Mouse (Mus musculus) intestine, embryonic 14.5 days (tissue): ENCODE data around the gene Rasa1. TPM values are rescaled to one million over a fixed set of nuclear protein-coding genes. Genes with fewer than 3 reads are reported as not detected.

ENCODE experiments used
- ATAC-seq: fragments of 200-750 bp; cut with Nextera tagmentation; replicated peaks from 2 replicates; pipeline ENCODE4 v1.8.0; 2017; ENCODE audit warnings: low read depth, moderate number of reproducible peaks, moderate TSS enrichment, moderate library complexity; ENCODE audit not compliant: low FRiP score, low TSS enrichment
- DNase-seq: peaks from one replicate; pipeline ENCODE4 v3.0.0-alpha.2; 2018; ENCODE audit warnings: low spot score
- H3K27ac ChIP-seq: fragments of 300-500 bp; sonication (generic); 2 replicates; pipeline ENCODE4 v1.5.1; 2014; ENCODE audit warnings: low read depth, mild to moderate bottlenecking, control low read depth
- H3K27me3 ChIP-seq: fragments of 300-500 bp; sonication (generic); replicated peaks from 2 replicates; pipeline ENCODE4 v1.6.1; 2014; ENCODE audit warnings: low read length, control low read depth; ENCODE audit not compliant: control insufficient read depth, insufficient read depth
- H3K36me3 ChIP-seq: fragments of 300-500 bp; sonication (generic); 2 replicates; pipeline ENCODE4 v1.6.1; 2014; ENCODE audit warnings: low read length, control low read depth; ENCODE audit not compliant: control insufficient read depth, insufficient read depth
- H3K4me1 ChIP-seq: fragments of 300-500 bp; sonication (generic); replicated peaks from 2 replicates; pipeline ENCODE4 v1.6.1; 2014; ENCODE audit warnings: low read length, control low read depth, mixed read lengths; ENCODE audit not compliant: control insufficient read depth, insufficient read depth
- H3K4me2 ChIP-seq: fragments of 300-500 bp; sonication (generic); 2 replicates; pipeline ENCODE4 v1.6.1; 2014; ENCODE audit warnings: low read length
- H3K4me3 ChIP-seq: fragments of 300-500 bp; sonication (generic); 2 replicates; pipeline ENCODE4 v1.5.1; 2014; ENCODE audit warnings: low read depth, low read length, control low read depth, mixed read lengths
- H3K9ac ChIP-seq: fragments of 300-500 bp; sonication (generic); 2 replicates; pipeline ENCODE4 v1.6.1; 2014; ENCODE audit warnings: mild to moderate bottlenecking, low read length
- H3K9me3 ChIP-seq: fragments of 300-500 bp; sonication (generic); 2 replicates; pipeline ENCODE4 v1.6.1; 2016; ENCODE audit warnings: low read length, control low read depth; ENCODE audit not compliant: control insufficient read depth
- WGBS: fragments of 180-500 bp; shearing (Covaris S2); extraction: QIAGEN DNeasy Blood & Tissue Kit; methylation state at CpG from one replicate; pipeline ENCODE4 v1.1.7; 2014; 5-methylcytosine and 5-hydroxymethylcytosine counted together
- polyA plus RNA-seq: library from polyadenylated mRNA; unstranded; fragments of >200 nt; fragmentation: Nextera tagmentation; extraction: Ambion mirVana; gene quantifications from 2 replicates; pipeline ENCODE4 v1.2.1, GENCODE M21; 2014

Rasa1 gene
- polyA plus RNA-seq, 1 experiment from 2014 or later = 59.1 TPM

DNA sequence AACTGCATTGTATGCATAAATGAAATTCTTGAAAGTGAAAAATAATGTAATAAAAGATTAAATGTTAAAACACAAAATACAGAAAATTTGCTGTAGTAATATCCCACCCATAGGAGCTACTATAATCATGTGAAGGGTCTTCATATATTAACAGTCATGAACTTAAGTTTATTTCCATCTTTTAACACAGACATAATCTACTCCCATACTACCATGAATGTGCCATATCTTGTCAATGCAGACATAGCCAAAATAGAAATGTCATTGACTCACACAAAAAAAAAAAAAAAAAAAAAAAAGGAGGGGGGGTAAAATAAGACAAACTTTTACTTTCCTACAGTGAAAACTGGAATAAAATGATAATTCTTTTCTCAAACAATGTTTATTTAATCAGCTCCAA lies 6.3 kb downstream of the Rasa1 start:
- Histone ChIP-seq H3K9me3 (no peaks in the 10 kb centered on the region), H3K27me3 (no peaks in the 10 kb centered on the region), H3K4me3 (no peak overlapping the region), H3K36me3 (no peaks in the 10 kb centered on the region), H3K9ac (no peak overlapping the region), H3K27ac (no peak overlapping the region), H3K4me2 (no peak overlapping the region), H3K4me1 (no peaks in the 10 kb centered on the region)
- DNase-seq (no peak), ATAC-seq (no peak)

GRCm38 (mm10) chr13:85278951-85279350 lies 10.0 kb downstream of the Rasa1 start:
- H3K9me3 ChIP-seq = no peaks in the 10 kb centered on the region
- no peaks in the 10 kb centered on the region for H3K4me1 ChIP-seq
- no peak overlapping the region for H3K4me2 ChIP-seq
- no peak overlapping the region for H3K27ac ChIP-seq
- H3K9ac ChIP-seq = no peak overlapping the region
- H3K36me3 ChIP-seq = no peaks in the 10 kb centered on the region
- DNase-seq (no peak), ATAC-seq (no peak)
- H3K27me3 ChIP-seq = no peaks in the 10 kb centered on the region
- H3K4me3 ChIP-seq = no peak overlapping the region

DNA sequence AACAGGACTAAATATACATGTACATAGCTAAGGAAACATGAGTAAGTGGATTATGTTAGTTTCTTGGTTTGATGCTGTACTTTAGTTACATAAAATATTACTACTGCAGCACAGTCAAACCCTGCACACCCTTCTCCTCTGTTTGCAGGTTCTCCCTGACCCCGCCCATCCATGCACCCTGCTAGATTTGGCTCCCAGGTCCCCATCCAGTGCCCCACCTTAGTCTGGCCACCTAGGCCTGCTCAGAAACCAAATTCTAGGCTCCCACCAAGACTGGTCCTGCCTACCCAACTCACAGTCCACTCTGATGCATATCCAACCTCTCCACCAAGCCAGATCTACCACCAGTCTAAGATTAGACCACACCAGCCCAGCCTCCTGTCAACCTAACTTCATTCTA lies 14.4 kb downstream of the Rasa1 start:
- 92% methylated on average over 1 of the region's 1 CpGs for WGBS
- H3K9me3 ChIP-seq = no peaks in the 10 kb centered on the region
- ATAC-seq (no peak), DNase-seq (no peak)
- H3K27ac ChIP-seq = no peak overlapping the region
- H3K36me3 ChIP-seq = no peaks in the 10 kb centered on the region
- no peak overlapping the region for H3K9ac ChIP-seq
- no peak overlapping the region for H3K4me3 ChIP-seq
- no peaks in the 10 kb centered on the region for H3K4me1 ChIP-seq
- no peaks in the 10 kb centered on the region for H3K27me3 ChIP-seq
- no peak overlapping the region for H3K4me2 ChIP-seq

GRCm38 (mm10) chr13:85273788-85274187 lies 15.1 kb downstream of the Rasa1 start:
- H3K27ac ChIP-seq = no peak overlapping the region
- H3K9ac ChIP-seq = no peak overlapping the region
- H3K36me3 ChIP-seq = no peaks in the 10 kb centered on the region
- H3K4me3 ChIP-seq = no peak overlapping the region
- DNase-seq (no peak), ATAC-seq (no peak)
- no peaks in the 10 kb centered on the region for H3K9me3 ChIP-seq
- H3K4me1 ChIP-seq = no peaks in the 10 kb centered on the region
- H3K27me3 ChIP-seq = no peaks in the 10 kb centered on the region
- no peak overlapping the region for H3K4me2 ChIP-seq

- no peaks in the 10 kb centered on the region for H3K27me3 ChIP-seq
- no peak overlapping the region for H3K27ac ChIP-seq
- ATAC-seq (no peak), DNase-seq (no peak)
- H3K4me1 ChIP-seq = no peaks in the 10 kb centered on the region
- 90% methylated on average over 7 of the region's 7 CpGs for WGBS
- H3K4me3 ChIP-seq = no peak overlapping the region
- no peaks in the 10 kb centered on the region for H3K9me3 ChIP-seq
- peaks cover 24% of the 10 kb centered on the region for H3K36me3 ChIP-seq
- H3K4me2 ChIP-seq = no peak overlapping the region
- H3K9ac ChIP-seq = no peak overlapping the region
Measured at GRCm38 (mm10) chr13:85238760-85239159, 50.2 kb downstream of the Rasa1 start.

DNA sequence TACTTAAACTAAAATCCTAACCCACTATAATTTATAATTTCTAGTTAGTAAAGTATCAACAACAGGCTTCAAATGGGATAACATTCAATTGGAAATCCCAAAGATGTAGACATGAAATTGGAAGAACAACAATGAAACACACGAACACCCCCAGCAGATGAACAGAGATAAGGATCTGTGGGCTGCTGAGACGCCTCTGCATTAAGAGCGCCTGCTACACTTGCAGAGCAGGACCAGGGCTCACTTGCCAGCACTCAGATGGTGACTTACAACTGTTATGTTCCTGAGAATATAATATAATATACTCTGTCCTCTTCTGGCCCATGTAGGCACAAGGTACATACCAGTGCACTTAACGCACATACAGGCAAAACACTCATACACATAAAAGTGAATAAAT lies 70.3 kb downstream of the Rasa1 start:
- H3K27me3 ChIP-seq = no peaks in the 10 kb centered on the region
- WGBS = 80% methylated on average over 4 of the region's 4 CpGs
- no peak overlapping the region for H3K9ac ChIP-seq
- peaks cover 51% of the 10 kb centered on the region for H3K36me3 ChIP-seq
- H3K9me3 ChIP-seq = no peaks in the 10 kb centered on the region
- H3K4me3 ChIP-seq = no peak overlapping the region
- ATAC-seq (no peak), DNase-seq (no peak)
- H3K27ac ChIP-seq = no peak overlapping the region
- H3K4me1 ChIP-seq = no peaks in the 10 kb centered on the region
- H3K4me2 ChIP-seq = no peak overlapping the region

DNA sequence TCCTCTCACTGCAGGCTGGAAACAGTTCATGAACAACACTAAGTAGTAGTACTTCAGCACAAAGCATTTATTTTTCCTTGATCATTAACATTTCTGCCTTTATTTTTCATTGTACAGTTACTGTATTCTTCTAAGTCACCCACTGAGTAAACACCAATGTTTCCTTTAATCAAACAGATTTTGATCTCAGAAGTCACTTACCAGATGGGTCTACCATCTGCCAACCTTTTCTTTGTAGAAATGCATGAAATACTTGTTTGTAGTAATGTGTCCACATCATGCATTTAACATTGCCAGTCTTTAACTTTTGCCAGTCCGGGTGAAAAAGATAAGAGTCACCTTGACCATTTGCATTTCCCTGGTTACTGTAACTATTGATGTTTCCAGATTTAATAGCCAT lies 78.6 kb downstream of the Rasa1 start:
- peaks cover 40% of the 10 kb centered on the region for H3K36me3 ChIP-seq
- no peak overlapping the region for H3K9ac ChIP-seq
- no peak overlapping the region for H3K4me3 ChIP-seq
- 73% methylated on average over 1 of the region's 1 CpGs for WGBS
- H3K9me3 ChIP-seq = no peaks in the 10 kb centered on the region
- H3K4me2 ChIP-seq = no peak overlapping the region
- no peak overlapping the region for H3K27ac ChIP-seq
- H3K4me1 ChIP-seq = no peaks in the 10 kb centered on the region
- H3K27me3 ChIP-seq = no peaks in the 10 kb centered on the region
- ATAC-seq (no peak), DNase-seq (no peak)

DNA sequence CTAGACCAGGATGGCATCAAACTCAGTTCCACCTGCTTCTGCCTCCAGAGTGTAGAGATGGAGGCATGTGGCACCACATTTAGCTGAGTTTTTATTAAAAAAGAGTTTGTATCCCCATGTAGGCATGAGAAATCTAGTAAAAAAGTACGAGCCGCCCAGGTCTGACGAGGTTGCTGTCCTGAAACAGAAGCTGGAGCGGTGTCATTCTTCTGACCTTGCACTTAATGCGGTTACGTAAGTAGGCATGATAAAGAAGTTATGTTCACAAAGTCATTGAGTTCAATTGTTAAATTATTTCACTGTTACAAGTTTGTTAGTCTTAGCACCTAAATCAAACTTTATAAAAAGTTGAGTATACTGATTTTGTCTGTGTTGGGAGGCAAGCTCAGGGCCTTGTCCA lies 80.3 kb downstream of the Rasa1 start:
- Histone ChIP-seq H3K4me2 (no peak overlapping the region), H3K4me1 (no peaks in the 10 kb centered on the region), H3K4me3 (no peak overlapping the region), H3K9ac (no peak overlapping the region), H3K36me3 (peaks cover 41% of the 10 kb centered on the region), H3K9me3 (no peaks in the 10 kb centered on the region), H3K27me3 (no peaks in the 10 kb centered on the region), H3K27ac (no peak overlapping the region)
- DNase-seq (no peak), ATAC-seq (no peak)
- WGBS = 92% methylated on average over 6 of the region's 6 CpGs

DNA sequence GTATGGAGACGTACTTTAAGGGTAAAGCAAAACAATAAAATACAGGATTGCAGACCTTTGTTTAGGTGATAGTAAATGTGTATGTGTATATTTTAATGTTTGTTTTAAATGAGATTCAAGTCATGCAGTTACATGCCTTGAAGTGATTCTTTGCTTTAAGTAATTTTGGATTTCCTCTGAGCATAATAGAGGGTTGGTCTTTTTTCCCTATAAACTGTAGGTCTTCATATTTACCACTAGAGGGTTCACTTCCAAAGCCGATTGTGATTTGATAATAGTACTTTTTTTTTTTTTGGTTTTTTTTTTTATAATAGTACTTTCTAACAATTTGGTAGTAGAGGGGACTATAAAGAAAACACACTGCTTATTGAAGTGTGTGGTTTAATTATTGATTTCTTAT lies 81.4 kb downstream of the Rasa1 start:
- H3K9me3 ChIP-seq = no peaks in the 10 kb centered on the region
- peaks cover 39% of the 10 kb centered on the region for H3K36me3 ChIP-seq
- H3K4me3 ChIP-seq = no peak overlapping the region
- WGBS = 65% methylated on average over 2 of the region's 2 CpGs
- H3K27me3 ChIP-seq = no peaks in the 10 kb centered on the region
- no peak overlapping the region for H3K4me2 ChIP-seq
- no peak for DNase-seq
- H3K4me1 ChIP-seq = no peaks in the 10 kb centered on the region
- no peak for ATAC-seq
- no peak overlapping the region for H3K27ac ChIP-seq
- no peak overlapping the region for H3K9ac ChIP-seq
